Mouse (Mus musculus) heart, postnatal 0 days (tissue): ENCODE results near the gene Ncstn. TPM values are rescaled to one million over a fixed set of nuclear protein-coding genes. Genes with fewer than 3 reads are reported as not detected.
A peak's percentile ranks its signal among the peaks of the same experiment; 100 is the strongest.

Experiments
- ATAC-seq: fragments of 200-750 bp; cut with Nextera tagmentation; 2 replicates; pipeline ENCODE4 v1.8.0; 2017; ENCODE audit warnings: low read depth, moderate number of reproducible peaks, moderate library complexity; ENCODE audit not compliant: insufficient read depth
- DNase-seq: peaks from one replicate; pipeline ENCODE4 v3.0.0-alpha.2; 2016; ENCODE audit warnings: low spot score
- H3K27ac ChIP-seq: fragments of 300-500 bp; sonication (generic); 2 replicates; pipeline ENCODE4 v1.5.1; 2014; ENCODE audit warnings: low read depth, mild to moderate bottlenecking
- H3K27me3 ChIP-seq: fragments of 300-500 bp; sonication (generic); 2 replicates; pipeline ENCODE4 v1.6.1; 2014; ENCODE audit warnings: low read length, mixed read lengths; ENCODE audit not compliant: control insufficient read depth, insufficient read depth
- H3K36me3 ChIP-seq: fragments of 300-500 bp; sonication (generic); replicated peaks from 2 replicates; pipeline ENCODE4 v1.6.1; 2014; ENCODE audit warnings: low read length, mixed read lengths; ENCODE audit not compliant: control insufficient read depth, insufficient read depth
- H3K4me1 ChIP-seq: fragments of 300-500 bp; sonication (generic); 2 replicates; pipeline ENCODE4 v1.6.1; 2014; ENCODE audit warnings: antibody characterized with exemption; ENCODE audit not compliant: control insufficient read depth, insufficient read depth
- H3K4me2 ChIP-seq: fragments of 300-500 bp; sonication (generic); 2 replicates; pipeline ENCODE4 v1.6.1; 2014; ENCODE audit warnings: low read depth, mild to moderate bottlenecking, low read length, moderate library complexity
- H3K4me3 ChIP-seq: fragments of 300-500 bp; sonication (generic); 2 replicates; pipeline ENCODE4 v1.5.1; 2014; ENCODE audit warnings: low read depth, low read length
- H3K9ac ChIP-seq: fragments of 300-500 bp; sonication (generic); replicated peaks from 2 replicates; pipeline ENCODE4 v1.6.1; 2014; ENCODE audit warnings: low read depth, low read length, mixed read lengths
- H3K9me3 ChIP-seq: fragments of 300-500 bp; sonication (generic); replicated peaks from 2 replicates; pipeline ENCODE4 v1.6.1; 2016; ENCODE audit warnings: low read length; ENCODE audit not compliant: control insufficient read depth
- CTCF ChIP-seq: IDR thresholded peaks from 2 replicates; pipeline ENCODE4 v1.5.1; 2016; ENCODE audit warnings: antibody characterized with exemption, control low read depth, low read depth
- EP300 ChIP-seq: IDR thresholded peaks from 2 replicates; pipeline ENCODE4 v1.6.1; 2016; ENCODE audit warnings: antibody characterized with exemption, low read depth
- WGBS: fragments of 180-500 bp; shearing (Covaris S2); extraction: QIAGEN DNeasy Blood & Tissue Kit; methylation state at CpG from one replicate; pipeline ENCODE4 v1.1.7; 2014; 5-methylcytosine and 5-hydroxymethylcytosine counted together
- polyA plus RNA-seq: library from polyadenylated mRNA; unstranded; fragments of >200 nt; fragmentation: Nextera tagmentation; extraction: Ambion mirVana; gene quantifications from 2 replicates; pipeline ENCODE4 v1.2.1, GENCODE M21; 2015
- total RNA-seq: library from RNA; depleted of rRNA; stranded (reverse); fragments of >200 nt; gene quantifications from 2 replicates; pipeline ENCODE4 v1.2.3, GENCODE M21; 2014; ENCODE audit warnings: low replicate concordance

Ncstn gene
- total and polyA plus RNA-seq, 2 experiments from 2014 or later = 53.4 to 68.1 TPM

DNA sequence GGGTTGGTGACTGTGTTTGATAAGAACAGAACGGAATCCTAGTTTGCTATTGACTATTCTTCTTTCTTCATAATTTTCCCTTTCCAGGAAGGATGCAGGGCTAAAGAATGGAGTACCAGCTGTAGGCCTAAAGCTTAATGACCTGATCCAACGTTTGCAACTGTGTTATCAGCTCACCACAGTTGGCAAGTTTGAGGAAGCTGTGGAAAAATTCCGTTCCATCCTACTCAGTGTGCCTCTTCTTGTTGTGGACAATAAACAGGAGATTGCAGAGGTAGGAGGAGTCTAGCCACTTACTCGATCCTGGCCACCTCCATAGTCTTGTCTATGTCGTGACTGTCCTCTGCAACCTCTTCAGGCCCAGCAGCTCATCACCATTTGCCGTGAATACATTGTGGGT is 36.5 kb upstream of the Ncstn start:
- 56% methylated on average over 6 of the region's 6 CpGs for WGBS
- H3K36me3 ChIP-seq = peaks cover 95% of the 10 kb centered on the region
- DNase-seq (no peak), ATAC-seq (no peak)
- H3K4me3 ChIP-seq = no peak overlapping the region
- no peaks in the 10 kb centered on the region for H3K27me3 ChIP-seq
- no peak overlapping the region for H3K4me2 ChIP-seq
- H3K9ac ChIP-seq = no peak overlapping the region
- no peak for TF ChIP-seq CTCF
- TF ChIP-seq EP300 = no peak
- no peak overlapping the region for H3K27ac ChIP-seq
- H3K9me3 ChIP-seq = no peaks in the 10 kb centered on the region
- no peaks in the 10 kb centered on the region for H3K4me1 ChIP-seq

DNA sequence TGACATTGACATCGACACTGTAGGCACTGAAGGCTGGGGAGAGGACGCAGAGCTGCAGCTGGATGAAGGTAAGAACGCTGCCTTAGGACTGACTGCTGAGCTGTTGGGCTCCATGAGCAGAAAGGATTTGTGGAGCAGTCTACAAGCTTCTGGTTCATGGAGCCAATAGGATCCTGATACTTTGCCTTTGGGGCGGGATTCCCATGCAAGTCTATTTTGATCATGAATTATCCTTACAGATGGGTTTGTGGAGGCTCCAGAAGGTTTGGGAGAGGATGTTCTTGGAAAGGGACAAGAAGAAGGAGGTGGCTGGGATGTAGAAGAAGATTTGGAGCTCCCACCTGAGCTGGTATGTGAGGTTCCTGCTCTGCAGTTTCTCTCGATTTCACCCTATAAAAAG is 34.4 kb upstream of the Ncstn start:
- peaks cover 99% of the 10 kb centered on the region for H3K36me3 ChIP-seq
- no peaks in the 10 kb centered on the region for H3K4me1 ChIP-seq
- no peak for ATAC-seq
- TF ChIP-seq CTCF (no peak), EP300 (no peak)
- H3K27ac ChIP-seq = no peak overlapping the region
- WGBS = 90% methylated on average over 5 of the region's 5 CpGs
- no peaks in the 10 kb centered on the region for H3K9me3 ChIP-seq
- H3K4me2 ChIP-seq = no peak overlapping the region
- H3K27me3 ChIP-seq = no peaks in the 10 kb centered on the region
- no peak overlapping the region for H3K4me3 ChIP-seq
- DNase-seq = no peak
- H3K9ac ChIP-seq = no peak overlapping the region

DNA sequence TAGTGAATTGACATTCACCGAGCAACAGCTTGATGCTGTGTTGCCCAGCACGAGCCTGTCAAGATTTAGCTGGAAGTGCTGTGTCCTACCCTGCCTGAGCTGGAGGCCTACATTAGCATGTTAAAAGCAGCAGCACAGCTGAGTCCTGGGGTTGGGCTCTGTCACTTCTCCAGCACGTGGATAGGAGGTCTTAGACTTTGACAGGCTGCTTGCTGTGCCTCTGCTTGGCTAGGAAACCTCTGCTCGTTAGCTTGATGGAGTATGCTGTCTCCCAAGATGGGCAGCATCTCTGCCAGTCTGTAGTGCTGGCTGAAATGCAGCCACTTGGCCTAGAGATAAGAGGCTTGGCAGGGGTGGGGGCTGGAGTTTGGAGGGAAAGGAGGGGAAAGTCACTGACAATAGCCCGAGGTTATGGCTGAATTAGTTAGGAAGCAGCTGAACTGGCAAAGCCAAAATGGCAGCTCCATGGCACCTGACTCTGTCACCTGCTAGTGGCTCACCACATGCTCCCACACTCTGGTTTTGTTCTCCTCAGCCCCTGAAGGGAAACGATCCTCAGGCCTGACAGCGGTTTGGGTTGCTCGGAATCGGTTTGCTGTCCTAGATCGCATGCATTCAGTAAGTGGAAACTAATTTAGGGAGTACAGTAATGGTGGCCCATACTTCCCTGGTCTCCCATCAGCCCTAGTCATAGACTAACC is 25.3 kb upstream of the Ncstn start:
- H3K36me3 ChIP-seq = peaks cover 97% of the 10 kb centered on the region
- 62% methylated on average over 10 of the region's 10 CpGs for WGBS
- ATAC-seq = 0 out of 2 replicates have a peak, but pooled peaks have one; percentile 24
- no peak overlapping the region for H3K9ac ChIP-seq
- no peak overlapping the region for H3K27ac ChIP-seq
- no peak overlapping the region for H3K4me2 ChIP-seq
- H3K9me3 ChIP-seq = no peaks in the 10 kb centered on the region
- no peaks in the 10 kb centered on the region for H3K27me3 ChIP-seq
- DNase-seq = no peak
- H3K4me1 ChIP-seq = no peaks in the 10 kb centered on the region
- no peak overlapping the region for H3K4me3 ChIP-seq
- no peak for TF ChIP-seq EP300
- no peak for TF ChIP-seq CTCF

GRCm38 (mm10) chr1:172105101-172105500 is 22.5 kb upstream of the Ncstn start:
- Histone ChIP-seq H3K27ac (no peak overlapping the region), H3K36me3 (peaks cover 95% of the 10 kb centered on the region), H3K4me2 (no peak overlapping the region), H3K4me3 (no peak overlapping the region), H3K4me1 (no peaks in the 10 kb centered on the region), H3K9me3 (no peaks in the 10 kb centered on the region), H3K9ac (no peak overlapping the region), H3K27me3 (no peaks in the 10 kb centered on the region)
- DNase-seq (no peak), ATAC-seq (no peak)
- 77% methylated on average over 11 of the region's 11 CpGs for WGBS
- peak; percentile 4; the same call in 1 of the 2 replicates for TF ChIP-seq CTCF
- TF ChIP-seq EP300 = no peak

DNA sequence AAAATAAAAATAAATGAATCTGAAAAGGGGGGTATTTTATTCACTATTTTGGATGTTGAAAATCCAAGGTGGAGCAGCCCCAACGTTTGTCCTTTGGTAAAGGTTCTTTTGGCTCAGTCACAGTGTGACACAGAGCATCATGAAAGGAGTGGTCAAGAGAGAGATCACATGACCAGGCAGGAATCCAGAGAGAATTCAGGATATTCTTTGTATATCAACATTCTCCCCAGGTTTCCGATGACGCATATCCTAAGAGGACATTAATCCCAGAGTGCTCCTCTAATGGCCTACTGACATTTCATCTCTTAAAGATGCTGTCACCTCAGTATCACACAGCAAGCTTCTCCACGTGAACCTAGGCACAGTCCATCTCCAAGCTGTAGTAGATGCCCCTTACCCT is 21.0 kb upstream of the Ncstn start:
- Histone ChIP-seq H3K27ac (no peak overlapping the region), H3K4me2 (no peak overlapping the region), H3K27me3 (no peaks in the 10 kb centered on the region), H3K9ac (no peak overlapping the region), H3K4me3 (no peak overlapping the region), H3K36me3 (peaks cover 90% of the 10 kb centered on the region), H3K9me3 (no peaks in the 10 kb centered on the region), H3K4me1 (no peaks in the 10 kb centered on the region)
- 70% methylated on average over 4 of the region's 4 CpGs for WGBS
- no peak for TF ChIP-seq EP300
- TF ChIP-seq CTCF = no peak
- ATAC-seq (no peak), DNase-seq (no peak)
